Mouse (Mus musculus): Measurements from ENCODE around the gene Nhlrc1. TPM values are rescaled to one million over a fixed set of nuclear protein-coding genes. Genes with fewer than 3 reads are reported as not detected.
A peak's percentile ranks its signal among the peaks of the same experiment; 100 is the strongest.

Gene Nhlrc1
- polyA plus RNA-seq, 1 experiment from 2014 or later = 5.7 TPM

- Histone ChIP-seq H3K9ac (peak within 1 kb of the TSS; percentile 84), H3K4me1 (peaks cover 12% of the 10 kb centered on the region), H3K27me3 (no peaks in the 10 kb centered on the region), H3K4me2 (peak within 1 kb of the TSS; percentile 100), H3K9me3 (no peaks in the 10 kb centered on the region), H3K27ac (peak within 1 kb of the TSS; percentile 58), H3K4me3 (peak within 1 kb of the TSS; percentile 83), H3K36me3 (0 out of 2 replicates have a peak, but pooled peaks cover 3% of the 10 kb centered on the region)
- ATAC-seq (ENCODE audit: insufficient number of reproducible peaks, insufficient read depth, low FRiP score, low TSS enrichment, low read depth) = peak; percentile 94
- under 1% methylated on average over 45 of the region's 48 CpGs for WGBS
Measured at GRCm38 (mm10) chr13:47043030-47043680, 28.5 kb upstream of the Nhlrc1 start, which contains the start of gene Kdm1b. Gene Kdm1b (plus strand): TSS chr13:47043499.

GRCm38 (mm10) chr13:47042024-47042633, 27.5 kb upstream of the Nhlrc1 start:
- no peaks in the 10 kb centered on the region for H3K27me3 ChIP-seq
- no peak for ATAC-seq (ENCODE audit: insufficient number of reproducible peaks, insufficient read depth, low FRiP score, low TSS enrichment, low read depth)
- H3K27ac ChIP-seq = no peak overlapping the region
- H3K4me1 ChIP-seq = peaks cover 12% of the 10 kb centered on the region
- H3K36me3 ChIP-seq = no peaks in the 10 kb centered on the region
- H3K9ac ChIP-seq = no peak overlapping the region
- H3K4me2 ChIP-seq = peak overlapping the region; percentile 100
- H3K4me3 ChIP-seq = peak overlapping the region; percentile 83; the same call in 1 of the 2 replicates
- no peaks in the 10 kb centered on the region for H3K9me3 ChIP-seq
- 55% methylated on average over 8 of the region's 8 CpGs for WGBS

GRCm38 (mm10) chr13:47040061-47040460, 25.4 kb upstream of the Nhlrc1 start:
- H3K9ac ChIP-seq = no peak overlapping the region
- no peaks in the 10 kb centered on the region for H3K36me3 ChIP-seq
- H3K4me3 ChIP-seq = no peak overlapping the region
- H3K9me3 ChIP-seq = no peaks in the 10 kb centered on the region
- no peak overlapping the region for H3K4me2 ChIP-seq
- H3K4me1 ChIP-seq = peaks cover 12% of the 10 kb centered on the region
- H3K27me3 ChIP-seq = no peaks in the 10 kb centered on the region
- ATAC-seq (ENCODE audit: insufficient number of reproducible peaks, insufficient read depth, low FRiP score, low TSS enrichment, low read depth) = no peak
- no peak overlapping the region for H3K27ac ChIP-seq
- 94% methylated on average over 5 of the region's 5 CpGs for WGBS

- Histone ChIP-seq H3K27me3 (no peaks in the 10 kb centered on the region), H3K27ac (no peak overlapping the region), H3K4me3 (no peak overlapping the region), H3K4me1 (peaks cover 7% of the 10 kb centered on the region; the same call in 1 of the 2 replicates), H3K4me2 (no peak overlapping the region), H3K9ac (no peak overlapping the region), H3K9me3 (no peaks in the 10 kb centered on the region), H3K36me3 (no peaks in the 10 kb centered on the region)
- 81% methylated on average over 6 of the region's 6 CpGs for WGBS
- no peak for ATAC-seq (ENCODE audit: insufficient number of reproducible peaks, insufficient read depth, low FRiP score, low TSS enrichment, low read depth)
Measured at GRCm38 (mm10) chr13:47037946-47038345, 23.3 kb upstream of the Nhlrc1 start.

- H3K9ac ChIP-seq = no peak overlapping the region
- WGBS = 87% methylated on average over 4 of the region's 4 CpGs
- H3K9me3 ChIP-seq = no peaks in the 10 kb centered on the region
- 0 out of 2 replicates have a peak, but pooled peaks cover 4% of the 10 kb centered on the region for H3K36me3 ChIP-seq
- no peak for ATAC-seq (ENCODE audit: insufficient number of reproducible peaks, insufficient read depth, low FRiP score, low TSS enrichment, low read depth)
- H3K27me3 ChIP-seq = no peaks in the 10 kb centered on the region
- no peak overlapping the region for H3K4me2 ChIP-seq
- H3K27ac ChIP-seq = no peak overlapping the region
- no peak overlapping the region for H3K4me3 ChIP-seq
- H3K4me1 ChIP-seq = 0 out of 2 replicates have a peak, but pooled peaks cover 3% of the 10 kb centered on the region
Measured at GRCm38 (mm10) chr13:47033602-47034001, 19.0 kb upstream of the Nhlrc1 start.

GRCm38 (mm10) chr13:47030376-47031107, 15.9 kb upstream of the Nhlrc1 start:
- 0 out of 2 replicates have a peak, but pooled peaks cover 4% of the 10 kb centered on the region for H3K36me3 ChIP-seq
- H3K27me3 ChIP-seq = no peaks in the 10 kb centered on the region
- WGBS = 86% methylated on average over 17 of the region's 17 CpGs
- H3K4me1 ChIP-seq = 0 out of 2 replicates have a peak, but pooled peaks cover 3% of the 10 kb centered on the region
- 0 out of 2 replicates have a peak, but pooled peaks have one; percentile 20 for ATAC-seq (ENCODE audit: insufficient number of reproducible peaks, insufficient read depth, low FRiP score, low TSS enrichment, low read depth)
- no peak overlapping the region for H3K4me3 ChIP-seq
- no peak overlapping the region for H3K4me2 ChIP-seq
- H3K27ac ChIP-seq = no peak overlapping the region
- H3K9me3 ChIP-seq = no peaks in the 10 kb centered on the region
- no peak overlapping the region for H3K9ac ChIP-seq

- H3K4me3 ChIP-seq = no peak overlapping the region
- ATAC-seq (ENCODE audit: insufficient number of reproducible peaks, insufficient read depth, low FRiP score, low TSS enrichment, low read depth) = no peak
- peaks cover 4% of the 10 kb centered on the region; the same call in 1 of the 2 replicates for H3K36me3 ChIP-seq
- H3K4me1 ChIP-seq = no peaks in the 10 kb centered on the region
- H3K9ac ChIP-seq = no peak overlapping the region
- no peak overlapping the region for H3K4me2 ChIP-seq
- H3K27ac ChIP-seq = no peak overlapping the region
- WGBS = 67% methylated on average over 7 of the region's 7 CpGs
- peaks cover 11% of the 10 kb centered on the region; the same call in 1 of the 2 replicates for H3K27me3 ChIP-seq
- H3K9me3 ChIP-seq = no peaks in the 10 kb centered on the region
Measured at GRCm38 (mm10) chr13:47020798-47021197, 6.1 kb upstream of the Nhlrc1 start.

- 88% methylated on average over 7 of the region's 7 CpGs for WGBS
- no peak overlapping the region for H3K4me3 ChIP-seq
- H3K27me3 ChIP-seq = peaks cover 18% of the 10 kb centered on the region; the same call in 1 of the 2 replicates
- no peak for ATAC-seq (ENCODE audit: insufficient number of reproducible peaks, insufficient read depth, low FRiP score, low TSS enrichment, low read depth)
- H3K36me3 ChIP-seq = peaks cover 2% of the 10 kb centered on the region; the same call in 1 of the 2 replicates
- no peak overlapping the region for H3K9ac ChIP-seq
- no peak overlapping the region for H3K27ac ChIP-seq
- no peaks in the 10 kb centered on the region for H3K9me3 ChIP-seq
- no peak overlapping the region for H3K4me2 ChIP-seq
- H3K4me1 ChIP-seq = peaks cover 7% of the 10 kb centered on the region; the same call in 1 of the 2 replicates
Measured at GRCm38 (mm10) chr13:47019774-47020173, 5.1 kb upstream of the Nhlrc1 start.

- no peak for ATAC-seq (ENCODE audit: insufficient number of reproducible peaks, insufficient read depth, low FRiP score, low TSS enrichment, low read depth)
- WGBS = 51% methylated on average over 5 of the region's 5 CpGs
- Histone ChIP-seq H3K36me3 (no peaks in the 10 kb centered on the region), H3K27me3 (peaks cover 30% of the 10 kb centered on the region), H3K9me3 (0 out of 2 replicates have a peak, but pooled peaks cover 5% of the 10 kb centered on the region), H3K4me3 (no peak overlapping the region), H3K4me2 (no peak overlapping the region), H3K9ac (no peak overlapping the region), H3K4me1 (peaks cover 17% of the 10 kb centered on the region), H3K27ac (no peak overlapping the region)
Measured at GRCm38 (mm10) chr13:47017259-47017658, 2.6 kb upstream of the Nhlrc1 start.

GRCm38 (mm10) chr13:47015195-47015501, 498 bp upstream of the Nhlrc1 start:
- no peak for ATAC-seq (ENCODE audit: insufficient number of reproducible peaks, insufficient read depth, low FRiP score, low TSS enrichment, low read depth)
- H3K4me2 ChIP-seq = peak overlapping the region; percentile 99
- peaks cover 17% of the 10 kb centered on the region for H3K4me1 ChIP-seq
- H3K27me3 ChIP-seq = peaks cover 30% of the 10 kb centered on the region
- peak overlapping the region; percentile 62 for H3K4me3 ChIP-seq
- H3K9ac ChIP-seq = no peak overlapping the region
- no peak overlapping the region for H3K27ac ChIP-seq
- WGBS = 40% methylated on average over 5 of the region's 5 CpGs
- H3K36me3 ChIP-seq = peaks cover 2% of the 10 kb centered on the region
- H3K9me3 ChIP-seq = peaks cover 21% of the 10 kb centered on the region

- Histone ChIP-seq H3K36me3 (peaks cover 4% of the 10 kb centered on the region), H3K9me3 (peaks cover 28% of the 10 kb centered on the region), H3K9ac (peak overlapping the region; percentile 72; the same call in 1 of the 2 replicates), H3K4me2 (peak overlapping the region; percentile 99), H3K27me3 (peaks cover 30% of the 10 kb centered on the region), H3K4me1 (peaks cover 17% of the 10 kb centered on the region), H3K27ac (no peak overlapping the region), H3K4me3 (peak overlapping the region; percentile 62)
- no peak for ATAC-seq (ENCODE audit: insufficient number of reproducible peaks, insufficient read depth, low FRiP score, low TSS enrichment, low read depth)
- 60% methylated on average over 10 of the region's 10 CpGs for WGBS
Measured at GRCm38 (mm10) chr13:47013740-47014139, 910 bp downstream of the Nhlrc1 start.
